Mouse (Mus musculus): ENCODE data around the gene Tex26. TPM values are rescaled to one million over a fixed set of nuclear protein-coding genes. Genes with fewer than 3 reads are reported as not detected.

Tex26 gene
- total RNA-seq, 2 experiments from 2014 or later, result not detected

- intact Hi-C loops (cut with DNase I), result no loop called here
- DNase-seq (ENCODE audit: low spot score in 2 of 2), result no peak
These were observed 9.9 kb upstream of the Tex26 start for GRCm38 (mm10) chr5:149429541-149429940.

- no peak for DNase-seq (ENCODE audit: low spot score in 2 of 2)
- intact Hi-C loops (cut with DNase I), result no loop called here
These were observed 8.5 kb upstream of the Tex26 start for GRCm38 (mm10) chr5:149430943-149431342.

- no peak for DNase-seq (ENCODE audit: low spot score in 2 of 2)
- intact Hi-C loops (cut with DNase I), result no loop called here
These were observed 5.8 kb upstream of the Tex26 start for GRCm38 (mm10) chr5:149433618-149434017.

- DNase-seq (ENCODE audit: low spot score in 2 of 2), result no peak
- intact Hi-C loops (cut with DNase I), result no loop called here
These were observed 5.2 kb upstream of the Tex26 start for GRCm38 (mm10) chr5:149434141-149434690.

GRCm38 (mm10) chr5:149436541-149436940 is 2.9 kb upstream of the Tex26 start:
- intact Hi-C loops (cut with DNase I), result no loop called here
- DNase-seq (ENCODE audit: low spot score in 2 of 2), result no peak

GRCm38 (mm10) chr5:149437150-149437549 is 2.3 kb upstream of the Tex26 start:
- intact Hi-C loops (cut with DNase I), result no loop called here
- no peak for DNase-seq (ENCODE audit: low spot score in 2 of 2)

GRCm38 (mm10) chr5:149440180-149440573 is 717 bp downstream of the Tex26 start:
- intact Hi-C loops (cut with DNase I), result no loop called here
- peak; percentile 74 to 88 for DNase-seq (ENCODE audit: low spot score in 2 of 2)

GRCm38 (mm10) chr5:149441646-149442276 is 2.3 kb downstream of the Tex26 start:
- DNase-seq (ENCODE audit: low spot score in 2 of 2), result peak in 1 of 2 experiments; percentile 41
- intact Hi-C loops (cut with DNase I), result no loop called here

GRCm38 (mm10) chr5:149442277-149442660 is 2.8 kb downstream of the Tex26 start:
- DNase-seq (ENCODE audit: low spot score in 2 of 2), result no peak
- intact Hi-C loops (cut with DNase I), result no loop called here

GRCm38 (mm10) chr5:149444451-149444850 is 5.0 kb downstream of the Tex26 start:
- DNase-seq (ENCODE audit: low spot score in 2 of 2), result no peak
- intact Hi-C loops (cut with DNase I), result no loop called here

GRCm38 (mm10) chr5:149446495-149446894 is 7.0 kb downstream of the Tex26 start:
- intact Hi-C loops (cut with DNase I), result no loop called here
- DNase-seq (ENCODE audit: low spot score in 2 of 2), result no peak

GRCm38 (mm10) chr5:149447733-149448132 is 8.3 kb downstream of the Tex26 start:
- no peak for DNase-seq (ENCODE audit: low spot score in 2 of 2)
- intact Hi-C loops (cut with DNase I), result no loop called here

- intact Hi-C loops (cut with DNase I), result no loop called here
These were observed 9.9 kb downstream of the Tex26 start for GRCm38 (mm10) chr5:149449406-149449805.

GRCm38 (mm10) chr5:149451209-149451681 is 11.8 kb downstream of the Tex26 start:
- DNase-seq (ENCODE audit: low spot score in 2 of 2), result peak; percentile 53 to 88
- intact Hi-C loops (cut with DNase I), result loop anchor here (2.0 kb wide), 1 partner anchor 74 kb away; no protein-coding TSS in a partner anchor

More at GRCm38 (mm10) chr5:149449406-149449805, 9.9 kb downstream of the Tex26 start:
- DNase-seq (ENCODE audit: low spot score in 2 of 2), result no peak

GRCm38 (mm10) chr5:149454281-149454680 is 14.8 kb downstream of the Tex26 start:
- peak; percentile 38 to 62 for DNase-seq (ENCODE audit: low spot score in 2 of 2)
- intact Hi-C loops (cut with DNase I), result no loop called here

- intact Hi-C loops (cut with DNase I), result no loop called here
These were observed 17.1 kb downstream of the Tex26 start for GRCm38 (mm10) chr5:149456544-149456943.

GRCm38 (mm10) chr5:149462071-149462470 is 22.6 kb downstream of the Tex26 start:
- DNase-seq (ENCODE audit: low spot score in 2 of 2), result no peak
- intact Hi-C loops (cut with DNase I), result no loop called here

More at GRCm38 (mm10) chr5:149456544-149456943, 17.1 kb downstream of the Tex26 start:
- no peak for DNase-seq (ENCODE audit: low spot score in 2 of 2)

- intact Hi-C loops (cut with DNase I), result no loop called here
- DNase-seq (ENCODE audit: low spot score in 2 of 2), result no peak
These were observed 25.8 kb downstream of the Tex26 start for GRCm38 (mm10) chr5:149465305-149465704.

GRCm38 (mm10) chr5:149474142-149474541 is 34.7 kb downstream of the Tex26 start:
- DNase-seq (ENCODE audit: low spot score in 2 of 2), result no peak
- intact Hi-C loops (cut with DNase I), result no loop called here

- intact Hi-C loops (cut with DNase I), result no loop called here
- DNase-seq (ENCODE audit: low spot score in 2 of 2), result no peak
These were observed 35.4 kb downstream of the Tex26 start for GRCm38 (mm10) chr5:149474701-149475468.

GRCm38 (mm10) chr5:149481920-149482319 is 42.5 kb downstream of the Tex26 start:
- DNase-seq (ENCODE audit: low spot score in 2 of 2), result no peak
- intact Hi-C loops (cut with DNase I), result loop anchor here (5.0 kb wide), 1 partner anchor 40 kb away; no protein-coding TSS in a partner anchor
